Mouse (Mus musculus) adrenal gland, adult 18-20 months (tissue): ENCODE data around the gene Adgrd1. TPM values are rescaled to one million over a fixed set of nuclear protein-coding genes. Genes with fewer than 3 reads are reported as not detected.
"Not testable (repeated sequence)": the region's sequence is repeated elsewhere in the genome, so short reads cannot be mapped to it uniquely, and the experiment has no call there.

Source experiments
- DNase-seq, 2 experiments: peaks; one replicate each; pipeline ENCODE4 v3.0.0; 2021 to 2022; ENCODE audit warnings: low spot score in 2 of 2
- total RNA-seq, 2 experiments: library from RNA; stranded (reverse); gene quantifications; 1 replicate in 1 of 2; 2 replicates in 1 of 2; pipeline ENCODE4 v1.2.3; 2021

Adgrd1 gene
- total RNA-seq, 2 experiments from 2014 or later = 3.2 to 7.8 TPM

GRCm38 (mm10) chr5:129092345-129093065, 4.0 kb upstream of the Adgrd1 start:
- no peak for DNase-seq

GRCm38 (mm10) chr5:129093158-129093557, 3.4 kb upstream of the Adgrd1 start:
- DNase-seq = no peak

- no peak for DNase-seq
These were observed 2.3 kb upstream of the Adgrd1 start for GRCm38 (mm10) chr5:129094236-129094635.

GRCm38 (mm10) chr5:129104043-129104442, 7.5 kb downstream of the Adgrd1 start:
- no peak for DNase-seq

- no peak for DNase-seq
These were observed 15.2 kb downstream of the Adgrd1 start for GRCm38 (mm10) chr5:129111729-129112128.

GRCm38 (mm10) chr5:129113741-129114476, 17.4 kb downstream of the Adgrd1 start:
- DNase-seq = no peak

- no peak for DNase-seq
These were observed 19.7 kb downstream of the Adgrd1 start for GRCm38 (mm10) chr5:129116299-129116698.

- no peak for DNase-seq
These were observed 21.1 kb downstream of the Adgrd1 start for GRCm38 (mm10) chr5:129117593-129118113.

- no peak for DNase-seq
These were observed 22.0 kb downstream of the Adgrd1 start for GRCm38 (mm10) chr5:129118523-129118922.

- no peak for DNase-seq
These were observed 22.6 kb downstream of the Adgrd1 start for GRCm38 (mm10) chr5:129119146-129119545.

- no peak for DNase-seq
These were observed 25.2 kb downstream of the Adgrd1 start for GRCm38 (mm10) chr5:129121654-129122285.

GRCm38 (mm10) chr5:129122491-129122890, 25.9 kb downstream of the Adgrd1 start:
- no peak for DNase-seq

GRCm38 (mm10) chr5:129124070-129124828, 27.7 kb downstream of the Adgrd1 start:
- no peak for DNase-seq

GRCm38 (mm10) chr5:129128310-129128709, 31.8 kb downstream of the Adgrd1 start:
- DNase-seq = not testable (repeated sequence)

GRCm38 (mm10) chr5:129130301-129130700, 33.8 kb downstream of the Adgrd1 start:
- DNase-seq = no peak

- no peak for DNase-seq
These were observed 40.9 kb downstream of the Adgrd1 start for GRCm38 (mm10) chr5:129137405-129137804.

- DNase-seq = no peak
These were observed 42.0 kb downstream of the Adgrd1 start for GRCm38 (mm10) chr5:129138576-129138975.

- no peak for DNase-seq
These were observed 46.3 kb downstream of the Adgrd1 start for GRCm38 (mm10) chr5:129142801-129143200.

GRCm38 (mm10) chr5:129145307-129145935, 48.9 kb downstream of the Adgrd1 start:
- DNase-seq = no peak

- no peak for DNase-seq
These were observed 50.5 kb downstream of the Adgrd1 start for GRCm38 (mm10) chr5:129146892-129147509.
